Mouse (Mus musculus) kidney, postnatal 0 days (tissue): ENCODE results near the gene Hspe1. TPM values are rescaled to one million over a fixed set of nuclear protein-coding genes. Genes with fewer than 3 reads are reported as not detected.
"Not testable (repeated sequence)": the region's sequence is repeated elsewhere in the genome, so short reads cannot be mapped to it uniquely, and the experiment has no call there.

Experiments
- ATAC-seq: fragments of 200-750 bp; cut with Nextera tagmentation; replicated peaks from 2 replicates; pipeline ENCODE4 v1.8.0; 2017; ENCODE audit warnings: low read depth, moderate number of reproducible peaks, moderate TSS enrichment, moderate library complexity; ENCODE audit not compliant: low FRiP score
- DNase-seq: peaks from one replicate; pipeline ENCODE4 v3.0.0-alpha.2; 2016; ENCODE audit warnings: low spot score
- H3K27ac ChIP-seq: fragments of 300-500 bp; sonication (generic); 2 replicates; pipeline ENCODE4 v1.5.1; 2014; ENCODE audit warnings: mild to moderate bottlenecking
- H3K27me3 ChIP-seq: fragments of 300-500 bp; sonication (generic); 2 replicates; pipeline ENCODE4 v1.6.1; 2014; ENCODE audit warnings: low read length, mixed read lengths; ENCODE audit not compliant: insufficient read depth
- H3K36me3 ChIP-seq: fragments of 300-500 bp; sonication (generic); 2 replicates; pipeline ENCODE4 v1.6.1; 2014; ENCODE audit warnings: low read length, mixed read lengths; ENCODE audit not compliant: insufficient read depth
- H3K4me1 ChIP-seq: fragments of 300-500 bp; sonication (generic); replicated peaks from 2 replicates; pipeline ENCODE4 v1.6.1; 2014; ENCODE audit warnings: antibody characterized with exemption, low read length, mixed read lengths; ENCODE audit not compliant: insufficient read depth
- H3K4me2 ChIP-seq: fragments of 300-500 bp; sonication (generic); 2 replicates; pipeline ENCODE4 v1.6.1; 2014; ENCODE audit warnings: mild to moderate bottlenecking, low read length, moderate library complexity, mixed read lengths
- H3K4me3 ChIP-seq: fragments of 300-500 bp; sonication (generic); replicated peaks from 2 replicates; pipeline ENCODE4 v1.5.1; 2014; ENCODE audit warnings: low read depth, low read length
- H3K9ac ChIP-seq: fragments of 300-500 bp; sonication (generic); 2 replicates; pipeline ENCODE4 v1.6.1; 2014; ENCODE audit warnings: low read depth, low read length
- H3K9me3 ChIP-seq: fragments of 300-500 bp; sonication (generic); replicated peaks from 2 replicates; pipeline ENCODE4 v1.6.1; 2016; ENCODE audit warnings: low read length, inconsistent platforms, mixed read lengths
- CTCF ChIP-seq: IDR thresholded peaks from 2 replicates; pipeline ENCODE4 v1.5.1; 2016; ENCODE audit warnings: antibody characterized with exemption, low read depth, mild to moderate bottlenecking, moderate library complexity
- WGBS: fragments of 180-500 bp; shearing (Covaris S2); extraction: QIAGEN DNeasy Blood & Tissue Kit; methylation state at CpG from one replicate; pipeline ENCODE4 v1.1.7; 2014; 5-methylcytosine and 5-hydroxymethylcytosine counted together
- polyA plus RNA-seq: library from polyadenylated mRNA; unstranded; fragments of >200 nt; fragmentation: Nextera tagmentation; extraction: Ambion mirVana; gene quantifications from 2 replicates; pipeline ENCODE4 v1.2.1, GENCODE M21; 2015

The Hspe1 gene
- polyA plus RNA-seq, 1 experiment from 2014 or later: 576 TPM

- ATAC-seq (no peak), DNase-seq (no peak)
- Histone ChIP-seq H3K27ac (no peak overlapping the region), H3K9ac (no peak overlapping the region), H3K4me1 (no peaks in the 10 kb centered on the region), H3K27me3 (no peaks in the 10 kb centered on the region), H3K4me3 (no peak overlapping the region), H3K9me3 (no peaks in the 10 kb centered on the region), H3K4me2 (no peak overlapping the region), H3K36me3 (peaks cover 21% of the 10 kb centered on the region; the same call in 1 of the 2 replicates)
- no peak for TF ChIP-seq CTCF
- 94% methylated on average over 5 of the region's 5 CpGs for WGBS
These were observed 26.8 kb upstream of the Hspe1 start for GRCm38 (mm10) chr1:55061099-55061498.

GRCm38 (mm10) chr1:55061772-55062171 is 26.2 kb upstream of the Hspe1 start:
- Histone ChIP-seq H3K9me3 (no peaks in the 10 kb centered on the region), H3K27ac (no peak overlapping the region), H3K9ac (no peak overlapping the region), H3K36me3 (peaks cover 25% of the 10 kb centered on the region; the same call in 1 of the 2 replicates), H3K4me2 (no peak overlapping the region), H3K4me1 (no peaks in the 10 kb centered on the region), H3K27me3 (no peaks in the 10 kb centered on the region), H3K4me3 (no peak overlapping the region)
- TF ChIP-seq CTCF: no peak
- no peak for ATAC-seq
- 91% methylated on average over 4 of the region's 4 CpGs for WGBS
- no peak for DNase-seq

- DNase-seq, ATAC-seq: not testable (repeated sequence)
These were observed 15.6 kb upstream of the Hspe1 start for GRCm38 (mm10) chr1:55072328-55072727.

GRCm38 (mm10) chr1:55074757-55075156 is 13.2 kb upstream of the Hspe1 start:
- no peak overlapping the region for H3K4me2 ChIP-seq
- H3K27ac ChIP-seq: no peak overlapping the region
- peaks cover 24% of the 10 kb centered on the region; the same call in 1 of the 2 replicates for H3K36me3 ChIP-seq
- 37% methylated on average over 2 of the region's 2 CpGs for WGBS
- H3K9ac ChIP-seq: no peak overlapping the region
- ATAC-seq (no peak), DNase-seq (no peak)
- H3K4me1 ChIP-seq: no peaks in the 10 kb centered on the region
- H3K27me3 ChIP-seq: no peaks in the 10 kb centered on the region
- no peaks in the 10 kb centered on the region for H3K9me3 ChIP-seq
- H3K4me3 ChIP-seq: no peak overlapping the region
- TF ChIP-seq CTCF: no peak

More at GRCm38 (mm10) chr1:55072328-55072727, 15.6 kb upstream of the Hspe1 start:
- not testable (repeated sequence) for H3K27me3 ChIP-seq, H3K27ac ChIP-seq, H3K9me3 ChIP-seq, H3K4me1 ChIP-seq, H3K4me2 ChIP-seq, H3K4me3 ChIP-seq, H3K9ac ChIP-seq
- H3K36me3 ChIP-seq: peaks cover 20% of the 10 kb centered on the region; the same call in 1 of the 2 replicates

- Histone ChIP-seq H3K27me3 (no peaks in the 10 kb centered on the region), H3K9ac (no peak overlapping the region), H3K9me3 (no peaks in the 10 kb centered on the region), H3K27ac (no peak overlapping the region), H3K4me3 (no peak overlapping the region), H3K4me1 (no peaks in the 10 kb centered on the region), H3K36me3 (peaks cover 26% of the 10 kb centered on the region; the same call in 1 of the 2 replicates), H3K4me2 (no peak overlapping the region)
- TF ChIP-seq CTCF: no peak
- DNase-seq (no peak), ATAC-seq (no peak)
- WGBS: 69% methylated on average over 5 of the region's 5 CpGs
These were observed 12.1 kb upstream of the Hspe1 start for GRCm38 (mm10) chr1:55075652-55076394.

- no peak for TF ChIP-seq CTCF
- no peak overlapping the region for H3K27ac ChIP-seq
These were observed 11.6 kb upstream of the Hspe1 start for GRCm38 (mm10) chr1:55076395-55076743.

More at GRCm38 (mm10) chr1:55076395-55076743, 11.6 kb upstream of the Hspe1 start:
- Histone ChIP-seq H3K4me1 (no peaks in the 10 kb centered on the region), H3K9me3 (no peaks in the 10 kb centered on the region), H3K4me2 (no peak overlapping the region), H3K4me3 (no peak overlapping the region), H3K9ac (no peak overlapping the region), H3K27me3 (no peaks in the 10 kb centered on the region), H3K36me3 (peaks cover 26% of the 10 kb centered on the region; the same call in 1 of the 2 replicates)
- no peak for ATAC-seq
- no peak for DNase-seq
